Mouse (Mus musculus): Measurements from ENCODE around the gene Psmd14.

Gene Psmd14

DNA sequence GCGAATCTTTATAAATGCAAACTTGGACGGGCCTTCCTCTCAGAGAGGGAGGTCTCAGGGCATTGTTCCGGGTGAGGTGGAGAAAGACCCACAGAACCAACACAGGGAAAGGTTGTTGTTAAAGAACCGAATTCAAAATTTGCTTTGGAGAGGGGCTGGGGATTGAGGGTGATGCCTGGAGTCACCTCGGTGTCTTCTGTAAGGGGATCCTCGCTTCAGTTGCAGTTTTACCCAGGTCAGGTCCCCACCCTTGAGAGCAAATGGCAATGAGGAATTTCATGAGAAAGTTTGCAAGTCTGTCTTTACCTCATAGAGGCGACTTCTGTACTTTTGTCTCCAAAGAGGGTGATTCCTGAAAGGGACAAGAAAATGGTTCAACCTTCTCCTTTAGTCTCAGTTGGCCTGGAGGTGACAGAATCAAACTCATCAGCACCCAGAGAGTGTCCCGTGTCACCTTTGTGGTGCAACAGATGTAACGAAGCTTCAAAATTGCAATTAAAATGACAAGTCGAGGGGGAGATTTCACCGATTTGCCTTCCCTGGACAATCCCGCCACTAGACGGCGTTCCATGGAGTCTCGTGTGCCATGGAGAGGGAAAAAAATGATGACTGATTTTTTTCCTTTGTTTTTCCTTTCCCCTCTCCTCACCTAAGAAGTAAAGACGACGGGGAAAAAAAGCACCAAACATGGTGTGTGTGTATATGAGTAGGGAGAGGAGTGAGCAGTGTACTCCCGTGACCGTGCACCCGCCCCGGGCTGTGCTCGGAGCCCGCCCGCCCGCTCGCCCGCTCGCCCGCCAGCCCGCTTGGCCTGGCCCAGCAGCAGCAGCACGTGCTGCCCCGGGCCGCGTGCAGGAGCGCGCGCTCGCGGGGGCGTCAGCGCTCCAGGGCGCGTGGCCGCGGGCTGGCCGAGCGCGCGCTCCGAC lies 103.3 kb downstream of the Psmd14 start:
- DNase-seq, result no peak

GRCm38 (mm10) chr2:61815583-61816313 lies 104.3 kb downstream of the Psmd14 start:
- no peak for DNase-seq

DNA sequence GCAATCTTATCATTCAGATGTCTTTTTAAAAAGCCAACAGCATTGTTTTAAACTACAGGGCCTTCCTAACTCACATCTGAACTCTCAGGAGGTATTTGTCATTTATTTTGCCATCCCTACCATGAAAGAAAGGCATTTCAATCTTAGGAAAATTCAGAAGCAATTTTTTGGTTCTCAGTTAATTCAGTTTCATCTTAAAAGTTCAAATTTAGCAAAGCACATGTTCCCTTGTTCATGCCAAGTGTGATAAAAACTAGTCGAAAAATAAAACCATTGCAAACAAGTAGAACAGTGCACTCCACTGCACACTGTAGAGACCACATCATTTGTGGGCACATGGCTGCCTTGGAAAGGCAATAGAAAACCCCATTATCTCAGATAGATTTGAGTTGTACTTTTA lies 106.7 kb downstream of the Psmd14 start:
- no peak for DNase-seq

DNA sequence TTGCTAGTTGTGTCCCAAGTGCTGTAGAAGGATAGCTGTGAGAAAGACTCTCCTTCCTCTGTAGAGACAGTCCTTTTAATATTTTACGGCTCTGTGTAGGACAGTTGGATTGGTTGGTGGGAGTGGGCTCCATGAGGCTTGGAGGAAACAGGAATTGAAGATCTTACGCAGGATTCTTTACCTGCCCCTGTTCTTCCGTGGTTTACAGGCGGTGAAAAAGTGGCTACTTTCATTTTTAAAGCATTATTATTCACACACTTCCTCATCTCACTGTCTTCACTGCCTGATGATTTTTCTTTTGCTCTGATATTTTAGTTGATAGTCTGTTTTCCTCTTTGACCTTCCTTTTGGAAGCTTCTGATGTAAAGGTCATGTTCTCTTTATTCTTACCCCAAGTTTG lies 108.7 kb downstream of the Psmd14 start:
- no peak for DNase-seq

DNA sequence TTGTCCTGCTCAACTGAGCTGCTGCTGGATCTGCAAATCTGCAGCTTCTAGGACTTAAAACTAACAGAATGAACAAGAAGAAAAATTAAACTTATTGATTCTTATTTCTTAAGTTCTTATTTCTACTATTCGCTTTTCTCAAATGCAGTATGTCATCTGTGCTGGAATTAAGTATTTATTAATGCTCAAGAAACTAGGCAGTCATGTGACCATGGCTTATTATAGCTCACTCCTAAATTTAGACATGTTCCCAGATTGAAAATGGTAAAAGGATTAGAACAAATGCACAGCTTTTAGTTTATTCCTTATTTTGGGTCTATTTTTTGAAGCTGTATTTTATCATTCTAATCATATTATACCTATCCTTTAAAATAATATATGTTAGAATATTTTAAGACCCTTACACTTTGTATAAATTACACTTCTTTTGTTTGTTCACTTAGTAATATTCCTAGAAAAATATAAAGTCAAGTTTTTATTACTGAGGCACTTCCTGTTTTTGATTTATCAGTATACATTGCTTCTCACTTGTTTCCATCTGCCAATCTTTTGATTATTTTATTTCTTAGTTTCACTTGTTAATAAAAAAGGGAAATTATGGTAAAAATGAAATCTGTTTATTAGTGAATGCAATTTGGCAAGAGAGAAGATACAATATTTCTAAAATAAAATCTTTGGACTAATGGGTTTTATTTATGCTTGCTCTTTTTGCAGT lies 112.1 kb downstream of the Psmd14 start:
- DNase-seq, result no peak

DNA sequence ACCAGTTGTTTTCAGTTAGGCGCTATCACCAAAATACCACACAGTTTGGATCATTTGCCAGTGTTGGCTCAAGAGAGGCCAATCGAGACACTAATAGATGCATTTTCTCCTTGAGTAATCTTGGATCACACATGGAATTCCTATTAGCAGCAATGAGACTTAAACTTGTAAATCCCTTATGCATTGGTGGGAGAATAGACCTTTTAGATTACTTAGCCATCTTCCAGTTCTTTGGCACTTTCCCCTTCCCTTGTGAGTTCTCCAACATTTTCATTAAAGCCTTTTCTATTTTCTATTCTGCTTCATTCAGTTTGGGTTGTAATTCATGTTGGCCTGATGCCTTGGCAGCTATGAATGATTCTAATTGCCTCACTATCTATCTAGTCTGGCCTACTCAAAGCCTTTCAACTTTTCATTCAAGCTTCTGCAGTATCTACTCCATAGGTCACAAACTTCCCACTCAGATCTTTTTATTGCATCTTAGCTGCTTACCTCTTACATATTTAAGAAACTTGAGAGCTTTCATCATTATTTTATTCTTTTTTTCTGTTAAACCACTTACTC lies 125.8 kb downstream of the Psmd14 start:
- DNase-seq, result no peak
